Comparison of ENCODE assay signal across 8 mouse cellular contexts in the genomic region with DNA sequence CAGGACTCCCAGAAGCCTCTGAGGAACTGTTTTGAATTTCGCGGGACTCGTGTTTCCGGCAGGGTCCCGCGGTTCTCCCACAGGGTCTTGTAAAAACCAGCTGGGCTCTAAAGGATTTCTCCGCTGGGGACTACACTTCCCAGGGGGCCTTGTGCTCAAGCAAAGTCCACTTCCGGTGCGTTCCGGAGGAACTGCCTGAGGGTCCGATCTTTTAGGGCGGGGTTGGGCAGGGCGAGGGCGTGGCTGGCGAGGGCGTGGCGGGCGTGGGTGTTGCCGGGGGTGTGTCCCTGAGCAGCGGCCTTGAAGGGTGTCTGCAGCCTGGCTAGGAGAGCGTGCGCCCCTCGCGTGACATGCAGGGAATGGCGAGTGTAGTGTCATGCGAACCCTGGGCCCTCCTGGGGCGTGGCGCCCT. TPM values are rescaled to one million over a fixed set of nuclear protein-coding genes. Genes with fewer than 3 reads are reported as not detected.
DNase-seq lines count a peak whose midpoint lies in the region; ATAC-seq lines count a peak whose summit lies in the region.

Gene Zfp28 (plus strand): TSS at position 252 of the 412 bp plus-strand sequence.

- peaks cover 14% of the 10 kb centered on the region for H3K4me1 ChIP-seq in hindbrain, embryonic 12.5 days

- peak within 1 kb of the TSS; percentile 78 for H3K9ac ChIP-seq in hindbrain, embryonic 12.5 days

- H3K27me3 ChIP-seq in hindbrain, embryonic 12.5 days: no peaks in the 10 kb centered on the region

- peak; percentile 97 for ATAC-seq in hindbrain, embryonic 12.5 days (ENCODE audit: low FRiP score)

- no peaks in the 10 kb centered on the region for H3K9me3 ChIP-seq in hindbrain, embryonic 12.5 days (replicated peaks)

- under 1% methylated on average over 28 of the region's 28 CpGs for WGBS in hindbrain, embryonic 12.5 days

- peak within 1 kb of the TSS; percentile 67; the same call in 1 of the 2 replicates for H3K27ac ChIP-seq in hindbrain, embryonic 12.5 days

- H3K36me3 ChIP-seq in hindbrain, embryonic 12.5 days: peaks cover 9% of the 10 kb centered on the region; the same call in 1 of the 2 replicates

- H3K4me3 ChIP-seq in hindbrain, embryonic 12.5 days: peak within 1 kb of the TSS; percentile 69

- peak within 1 kb of the TSS; percentile 84 for H3K4me2 ChIP-seq in hindbrain, embryonic 12.5 days (replicated peaks)

- DNase-seq in Muller cell, postnatal 12 days (ENCODE audit: inconsistent ontology term): peak; percentile 97
- DNase-seq in cerebellum, adult 9-11 months: peak; percentile 94
- peak; percentile 86 to 92 for DNase-seq in frontal cortex, adult 2 months (ENCODE audit: extremely low spot score in 1 of 2, low spot score in 1 of 2)
- peak; percentile 86 to 95 for DNase-seq in layer of hippocampus, postnatal 14 days (ENCODE audit: low spot score in 2 of 2)
- peak; percentile 94 for DNase-seq in lung, postnatal 14 days
- peak; percentile 87 for DNase-seq in retina, adult 2 months (ENCODE audit: low read depth, low spot score)
- peak; percentile 94 for DNase-seq in thymus, postnatal 36 days

RNA-seq across cellular contexts. Expression of gene Zfp28, which starts in this region (rescaled TPM):
- polyA plus RNA-seq in frontal cortex, adult 2 months (2012; rRNA removed): 9.7 and 13.7 TPM in 2 replicates
- polyA plus RNA-seq in hindbrain, embryonic 12.5 days (2016; fragmentation: Nextera tagmentation; extraction: Ambion mirVana): 15.9 and 16.4 TPM in 2 replicates
- total RNA-seq in layer of hippocampus, postnatal 14 days (2021): 1 to 10 TPM; 5.7 to 5.9 TPM

Comparison
In these comparisons a context has a peak if more than half of its experiments do, and no peak if none do; other contexts are left out.
1. Peak in every context shown above with its lines: DNase-seq, ATAC-seq, H3K4me3 ChIP-seq and H3K27ac ChIP-seq.